Mouse (Mus musculus): ENCODE measurements at regions not wholly inside any gene's neighbourhood (a gene's known extent, or its start where the extent isn't known, plus 50 kb on each side); places are given as distances from the start of the nearest gene placed in this dataset.

- H3K4me1 ChIP-seq (replicated peaks), result peaks cover 31% of the 10 kb centered on the region
- 88% methylated on average over 7 of the region's 7 CpGs for WGBS
- no peak overlapping the region for H3K4me3 ChIP-seq
- no peak for DNase-seq (ENCODE audit: low spot score)
- peaks cover 73% of the 10 kb centered on the region for H3K27me3 ChIP-seq (ENCODE audit: insufficient read depth, poor library complexity, severe bottlenecking)
- no peaks in the 10 kb centered on the region for H3K36me3 ChIP-seq
- H3K9me3 ChIP-seq, result no peaks in the 10 kb centered on the region
- no peak overlapping the region for H3K27ac ChIP-seq
Measured at GRCm38 (mm10) chr1:119301931-119302330, 120.1 kb downstream of the Inhbb start.

DNA sequence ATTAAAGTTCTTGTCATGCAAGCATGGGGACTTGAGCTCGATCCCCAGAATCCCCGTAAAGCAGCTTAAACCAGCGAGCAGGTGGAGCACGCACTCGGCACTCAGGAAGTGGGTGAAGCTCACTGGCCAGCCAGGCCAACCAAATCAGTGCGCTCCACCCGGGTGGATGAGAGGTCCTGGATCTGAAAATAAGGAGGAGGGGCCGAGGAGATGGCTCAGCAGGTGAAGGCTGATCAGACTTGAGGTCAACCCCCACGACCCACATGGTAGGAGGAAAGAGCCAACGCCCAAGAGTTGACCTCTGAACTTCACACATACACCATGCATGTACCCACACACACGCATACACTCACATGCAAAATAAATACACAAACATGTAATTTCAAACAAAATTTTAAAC is 120.8 kb downstream of the Inhbb start:
- no peak for DNase-seq (ENCODE audit: low spot score)
- Histone ChIP-seq H3K36me3 (no peaks in the 10 kb centered on the region), H3K4me1 (replicated peaks) (peaks cover 30% of the 10 kb centered on the region), H3K4me3 (no peak overlapping the region), H3K9me3 (no peaks in the 10 kb centered on the region), H3K27me3 (ENCODE audit: insufficient read depth, poor library complexity, severe bottlenecking) (peaks cover 66% of the 10 kb centered on the region), H3K27ac (no peak overlapping the region)
- WGBS, result 90% methylated on average over 11 of the region's 11 CpGs

- H3K9me3 ChIP-seq, result no peaks in the 10 kb centered on the region
- no peak overlapping the region for H3K4me3 ChIP-seq
- H3K27me3 ChIP-seq (ENCODE audit: insufficient read depth, poor library complexity, severe bottlenecking), result peaks cover 60% of the 10 kb centered on the region
- peaks cover 19% of the 10 kb centered on the region for H3K4me1 ChIP-seq (replicated peaks)
- no peak for DNase-seq (ENCODE audit: low spot score)
- H3K27ac ChIP-seq, result no peak overlapping the region
- WGBS, result 88% methylated on average over 12 of the region's 12 CpGs
- H3K36me3 ChIP-seq, result no peaks in the 10 kb centered on the region
Measured at GRCm38 (mm10) chr1:119299842-119300752, 122.0 kb downstream of the Inhbb start.

GRCm38 (mm10) chr1:119298696-119299230 is 123.3 kb downstream of the Inhbb start:
- Histone ChIP-seq H3K4me3 (no peak overlapping the region), H3K27ac (no peak overlapping the region), H3K4me1 (replicated peaks) (peaks cover 5% of the 10 kb centered on the region; the same call in 1 of the 2 replicates), H3K36me3 (no peaks in the 10 kb centered on the region), H3K9me3 (no peaks in the 10 kb centered on the region), H3K27me3 (ENCODE audit: insufficient read depth, poor library complexity, severe bottlenecking) (peaks cover 55% of the 10 kb centered on the region)
- no peak for DNase-seq (ENCODE audit: low spot score)
- WGBS, result 81% methylated on average over 6 of the region's 6 CpGs

DNA sequence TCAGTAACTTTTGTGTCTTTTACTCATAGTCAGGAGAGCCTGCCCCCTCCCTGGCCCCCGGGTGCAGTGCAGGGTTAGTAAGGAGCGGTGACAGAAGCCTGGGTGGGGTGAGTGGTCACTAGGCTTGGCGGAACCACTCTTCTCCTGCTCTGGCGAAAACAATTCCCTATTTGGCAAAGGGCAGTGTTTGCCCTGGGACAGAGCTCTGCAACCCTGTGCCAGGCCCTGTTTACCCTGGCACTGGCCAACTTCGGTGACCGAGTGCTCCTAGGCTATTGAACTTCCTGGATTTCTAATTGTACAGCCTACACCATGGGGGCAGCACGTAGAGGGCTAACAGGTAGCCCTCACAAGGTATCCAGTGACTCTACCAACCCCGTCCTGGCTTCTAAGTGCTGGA is 126.9 kb downstream of the Inhbb start:
- no peak overlapping the region for H3K4me3 ChIP-seq
- no peak for DNase-seq (ENCODE audit: low spot score)
- no peaks in the 10 kb centered on the region for H3K36me3 ChIP-seq
- peaks cover 27% of the 10 kb centered on the region for H3K27me3 ChIP-seq (ENCODE audit: insufficient read depth, poor library complexity, severe bottlenecking)
- 85% methylated on average over 8 of the region's 8 CpGs for WGBS
- no peaks in the 10 kb centered on the region for H3K4me1 ChIP-seq (replicated peaks)
- H3K27ac ChIP-seq, result no peak overlapping the region
- H3K9me3 ChIP-seq, result no peaks in the 10 kb centered on the region

DNA sequence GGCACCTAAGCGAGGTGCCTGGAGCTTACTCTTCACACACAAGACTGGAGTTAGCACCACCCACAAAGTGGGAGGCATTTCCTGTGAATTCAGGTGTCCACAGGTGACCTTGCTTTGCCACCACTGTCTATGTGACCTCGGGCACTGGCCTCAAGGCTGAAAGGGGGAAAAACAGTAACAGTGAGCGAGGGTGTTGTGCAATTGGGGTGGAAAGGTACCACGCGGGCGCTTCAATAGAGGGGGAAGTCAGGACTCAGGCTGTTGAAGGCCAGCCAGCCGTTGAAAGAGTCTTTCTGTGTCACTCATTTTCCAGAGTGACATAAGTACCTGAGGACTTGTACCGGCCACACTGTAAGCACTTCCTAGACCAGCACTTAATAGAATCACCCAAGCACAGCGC is 128.2 kb downstream of the Inhbb start:
- Histone ChIP-seq H3K4me1 (replicated peaks) (no peaks in the 10 kb centered on the region), H3K36me3 (no peaks in the 10 kb centered on the region), H3K9me3 (no peaks in the 10 kb centered on the region), H3K27ac (no peak overlapping the region), H3K27me3 (ENCODE audit: insufficient read depth, poor library complexity, severe bottlenecking) (peaks cover 17% of the 10 kb centered on the region), H3K4me3 (no peak overlapping the region)
- whole genome bisulfite sequencing, result 87% methylated on average over 9 of the region's 9 CpGs
- DNase-seq (ENCODE audit: low spot score), result no peak

GRCm38 (mm10) chr1:119292216-119292615 is 129.8 kb downstream of the Inhbb start:
- no peak overlapping the region for H3K4me3 ChIP-seq
- no peaks in the 10 kb centered on the region for H3K9me3 ChIP-seq
- H3K27me3 ChIP-seq (ENCODE audit: insufficient read depth, poor library complexity, severe bottlenecking), result peaks cover 16% of the 10 kb centered on the region
- no peak for DNase-seq (ENCODE audit: low spot score)
- H3K4me1 ChIP-seq (replicated peaks), result no peaks in the 10 kb centered on the region
- no peak overlapping the region for H3K27ac ChIP-seq
- no peaks in the 10 kb centered on the region for H3K36me3 ChIP-seq
- 82% methylated on average over 7 of the region's 7 CpGs for WGBS

- Histone ChIP-seq H3K27me3 (ENCODE audit: insufficient read depth, poor library complexity, severe bottlenecking) (peaks cover 16% of the 10 kb centered on the region), H3K27ac (no peak overlapping the region), H3K4me1 (replicated peaks) (no peaks in the 10 kb centered on the region), H3K4me3 (no peak overlapping the region), H3K9me3 (no peaks in the 10 kb centered on the region), H3K36me3 (no peaks in the 10 kb centered on the region)
- 82% methylated on average over 8 of the region's 9 CpGs for WGBS
- no peak for DNase-seq (ENCODE audit: low spot score)
Measured at GRCm38 (mm10) chr1:119290165-119290916, 131.7 kb downstream of the Inhbb start.

DNA sequence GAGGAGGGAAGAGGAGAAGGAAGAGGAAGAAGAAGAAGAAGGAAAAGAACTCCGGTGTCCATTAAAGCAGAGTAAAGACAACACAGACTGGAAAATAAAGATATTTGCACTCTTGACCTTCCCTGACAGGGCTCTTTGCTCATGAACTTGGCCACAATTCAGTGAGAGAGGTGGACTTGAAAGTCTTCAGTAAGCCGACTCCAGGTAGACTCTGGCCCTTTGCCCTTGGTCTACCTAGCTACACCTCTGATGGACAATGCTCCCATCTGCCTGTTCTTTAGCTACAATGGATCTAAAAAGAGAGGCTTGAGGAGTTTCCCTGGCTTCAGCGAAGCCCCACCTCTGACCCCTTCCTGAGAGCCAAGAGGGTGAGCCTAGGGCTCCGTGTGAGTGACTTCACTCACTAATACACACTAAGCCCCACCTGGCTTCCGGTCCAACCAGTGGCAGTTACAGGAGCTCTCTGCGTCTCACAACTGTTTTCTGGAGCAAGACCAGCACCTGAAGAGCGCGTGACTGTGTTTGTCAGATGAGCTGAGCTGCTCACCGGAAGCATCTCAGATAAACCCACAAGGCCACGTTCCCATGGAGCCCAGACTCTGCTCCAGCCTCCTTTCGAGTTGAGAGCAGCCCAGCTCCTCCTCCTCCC is 132.4 kb downstream of the Inhbb start:
- Histone ChIP-seq H3K36me3 (no peaks in the 10 kb centered on the region), H3K9me3 (no peaks in the 10 kb centered on the region), H3K27me3 (ENCODE audit: insufficient read depth, poor library complexity, severe bottlenecking) (peaks cover 16% of the 10 kb centered on the region), H3K4me1 (replicated peaks) (no peaks in the 10 kb centered on the region), H3K27ac (no peak overlapping the region), H3K4me3 (no peak overlapping the region)
- 91% methylated on average over 11 of the region's 11 CpGs for WGBS
- DNase-seq (ENCODE audit: low spot score), result no peak

- no peaks in the 10 kb centered on the region for H3K36me3 ChIP-seq
- DNase-seq (ENCODE audit: low spot score), result no peak
- no peaks in the 10 kb centered on the region for H3K4me1 ChIP-seq (replicated peaks)
- no peak overlapping the region for H3K27ac ChIP-seq
- 90% methylated on average over 1 of the region's 1 CpGs for WGBS
- H3K4me3 ChIP-seq, result no peak overlapping the region
- peaks cover 3% of the 10 kb centered on the region; the same call in 1 of the 2 replicates for H3K9me3 ChIP-seq
- no peaks in the 10 kb centered on the region for H3K27me3 ChIP-seq (ENCODE audit: insufficient read depth, poor library complexity, severe bottlenecking)
Measured at GRCm38 (mm10) chr1:119282416-119282815, 139.6 kb downstream of the Inhbb start.

DNA sequence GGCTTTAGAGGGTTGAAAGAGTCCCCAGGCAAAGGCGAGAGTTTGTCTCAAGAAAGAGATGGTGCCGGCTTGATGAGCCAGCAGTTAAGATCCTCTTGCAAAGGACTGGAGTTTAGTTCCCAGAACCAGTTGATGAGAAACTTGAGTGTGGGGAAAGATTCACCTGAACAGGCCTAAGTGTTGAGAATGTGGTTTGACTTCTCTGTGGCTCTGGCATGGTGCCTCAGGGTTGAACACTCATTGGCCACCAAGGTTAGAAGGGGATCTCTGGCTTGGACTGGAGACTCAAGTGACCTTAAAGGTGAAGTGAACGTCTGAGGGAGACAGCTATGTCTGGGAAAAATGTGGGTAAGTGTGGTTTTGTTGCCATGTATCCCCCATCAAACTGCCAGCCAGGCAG is 142.8 kb downstream of the Inhbb start:
- no peaks in the 10 kb centered on the region for H3K4me1 ChIP-seq (replicated peaks)
- DNase-seq (ENCODE audit: low spot score), result no peak
- no peak overlapping the region for H3K4me3 ChIP-seq
- no peaks in the 10 kb centered on the region for H3K36me3 ChIP-seq
- H3K27me3 ChIP-seq (ENCODE audit: insufficient read depth, poor library complexity, severe bottlenecking), result no peaks in the 10 kb centered on the region
- 84% methylated on average over 3 of the region's 3 CpGs for WGBS
- no peak overlapping the region for H3K27ac ChIP-seq
- peaks cover 3% of the 10 kb centered on the region; the same call in 1 of the 2 replicates for H3K9me3 ChIP-seq

GRCm38 (mm10) chr1:119278528-119279201 is 143.4 kb downstream of the Inhbb start:
- H3K4me1 ChIP-seq (replicated peaks), result no peaks in the 10 kb centered on the region
- H3K27ac ChIP-seq, result no peak overlapping the region
- 85% methylated on average over 8 of the region's 8 CpGs for WGBS
- no peaks in the 10 kb centered on the region for H3K27me3 ChIP-seq (ENCODE audit: insufficient read depth, poor library complexity, severe bottlenecking)
- H3K4me3 ChIP-seq, result no peak overlapping the region
- no peaks in the 10 kb centered on the region for H3K36me3 ChIP-seq
- H3K9me3 ChIP-seq, result peaks cover 3% of the 10 kb centered on the region; the same call in 1 of the 2 replicates
- DNase-seq (ENCODE audit: low spot score), result no peak

Data from hindbrain, embryonic 10.5 days (tissue).